Mouse (Mus musculus) kidney, postnatal 25 days (tissue): ENCODE measurements around the gene Calcrl.
"Not testable (repeated sequence)": the region's sequence is repeated elsewhere in the genome, so short reads cannot be mapped to it uniquely, and the experiment has no call there.

ENCODE experiments used
- DNase-seq, 2 experiments: peaks; one replicate each; pipeline ENCODE4 v3.0.0; 2021; ENCODE audit warnings: mixed read lengths in 2 of 2

Calcrl gene

DNA sequence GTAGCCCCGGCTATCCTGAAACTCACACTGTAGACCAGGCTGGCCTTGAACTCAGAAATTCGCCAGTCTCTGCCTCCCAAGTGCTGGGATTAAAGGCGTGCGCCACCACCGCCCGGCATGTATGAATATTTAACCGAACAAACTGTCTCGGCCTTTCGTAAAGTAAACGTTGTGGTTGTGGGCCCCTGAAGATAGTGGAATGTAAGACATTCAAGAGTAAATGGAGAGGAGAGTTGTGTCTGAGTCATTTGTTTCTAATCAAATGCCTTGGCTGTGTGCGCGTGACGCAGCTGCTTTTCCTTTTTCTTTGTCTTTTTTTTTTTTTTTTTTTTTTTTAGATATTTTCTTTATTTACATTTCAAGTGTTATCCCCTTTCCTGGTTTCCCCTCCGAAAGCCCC lies 36.7 kb downstream of the Calcrl start:
- DNase-seq = not testable (repeated sequence)

DNA sequence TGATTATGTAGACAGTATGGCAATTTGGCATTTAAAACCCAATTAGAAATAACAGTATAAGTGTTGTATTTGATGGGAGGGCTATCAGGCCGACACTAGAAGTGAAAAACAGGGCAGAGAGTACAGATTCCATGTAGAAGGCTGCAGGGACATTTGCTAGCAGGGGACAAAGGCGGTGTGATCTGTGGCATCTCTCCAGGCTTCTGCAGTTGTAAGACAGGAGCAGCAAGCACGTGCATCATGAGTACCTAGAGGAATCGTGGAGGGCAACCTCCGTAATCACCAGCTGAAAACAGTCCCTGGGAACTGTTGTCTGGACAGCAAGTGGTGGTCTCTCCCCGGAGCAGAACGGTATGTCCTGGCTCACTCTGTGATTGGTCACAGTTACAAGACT lies 37.2 kb downstream of the Calcrl start:
- DNase-seq = peak in 1 of 2 experiments; percentile 46

DNA sequence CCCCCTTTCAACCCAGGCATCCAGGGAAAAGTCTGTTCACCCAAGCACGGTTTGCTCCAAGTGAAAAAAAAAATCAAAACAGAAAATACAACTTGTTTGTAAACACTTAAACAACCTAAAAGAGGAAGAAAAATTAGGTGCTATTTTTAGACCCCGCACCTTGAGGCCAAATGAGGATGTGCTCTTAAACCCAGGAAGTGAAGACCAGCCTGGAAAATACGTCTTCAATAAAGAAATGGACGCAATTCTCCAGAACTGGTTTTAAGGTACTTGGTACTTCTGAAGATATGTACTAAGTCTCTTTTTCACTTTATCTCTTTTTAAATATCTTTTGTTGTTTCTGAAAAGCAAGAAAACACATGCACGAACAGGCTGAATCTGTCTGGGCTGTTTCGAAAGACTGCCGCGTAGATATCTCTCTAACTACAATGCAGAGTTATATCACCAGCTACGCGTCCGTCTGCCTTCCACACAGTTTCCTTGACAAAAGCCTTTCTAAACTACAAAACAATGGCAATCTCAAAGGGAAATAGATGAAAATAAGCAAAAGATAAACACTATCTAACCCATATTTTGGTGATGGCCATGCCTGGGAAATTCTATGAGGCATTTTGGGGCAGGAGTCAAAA lies 37.7 kb downstream of the Calcrl start:
- no peak for DNase-seq

DNA sequence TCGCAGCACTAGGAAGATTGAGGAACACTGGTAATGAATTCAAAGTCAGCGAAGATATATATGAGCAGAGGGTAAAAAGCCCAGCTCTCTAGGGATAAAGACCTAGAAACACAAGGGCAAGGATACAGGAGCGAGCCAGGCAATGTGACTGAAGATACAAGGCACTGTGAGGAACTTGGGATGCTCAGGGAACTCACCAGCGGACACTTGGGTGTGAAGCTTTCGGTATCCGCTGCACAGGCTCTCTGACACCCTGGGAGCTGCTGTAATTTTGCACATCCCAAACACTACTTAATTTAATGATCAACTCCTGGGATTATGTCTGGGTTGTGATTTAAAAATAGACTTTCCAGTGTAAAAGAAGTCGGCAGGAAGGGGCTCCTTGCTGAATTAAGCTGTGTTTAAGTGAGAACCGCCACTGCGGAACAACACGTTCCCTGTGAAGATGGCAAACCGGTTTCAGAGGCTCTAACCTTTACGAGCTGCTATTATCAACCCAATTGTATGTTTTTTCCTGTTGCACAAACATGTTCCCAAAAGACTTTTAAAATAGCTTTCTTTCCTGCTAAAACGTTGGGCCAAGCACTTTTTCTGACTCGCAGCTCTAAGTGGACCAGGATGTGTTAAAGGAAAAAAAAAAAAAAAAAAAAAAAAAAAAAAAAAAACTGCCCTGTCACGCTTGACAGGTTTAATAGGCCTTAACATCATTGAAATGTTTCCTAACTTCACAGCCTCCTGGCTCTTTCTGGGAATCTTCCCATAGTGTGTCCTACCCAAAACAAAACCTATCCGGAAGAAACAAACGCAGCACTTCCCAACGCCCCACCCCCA lies 38.4 kb downstream of the Calcrl start:
- DNase-seq = peak; percentile 27 to 67

DNA sequence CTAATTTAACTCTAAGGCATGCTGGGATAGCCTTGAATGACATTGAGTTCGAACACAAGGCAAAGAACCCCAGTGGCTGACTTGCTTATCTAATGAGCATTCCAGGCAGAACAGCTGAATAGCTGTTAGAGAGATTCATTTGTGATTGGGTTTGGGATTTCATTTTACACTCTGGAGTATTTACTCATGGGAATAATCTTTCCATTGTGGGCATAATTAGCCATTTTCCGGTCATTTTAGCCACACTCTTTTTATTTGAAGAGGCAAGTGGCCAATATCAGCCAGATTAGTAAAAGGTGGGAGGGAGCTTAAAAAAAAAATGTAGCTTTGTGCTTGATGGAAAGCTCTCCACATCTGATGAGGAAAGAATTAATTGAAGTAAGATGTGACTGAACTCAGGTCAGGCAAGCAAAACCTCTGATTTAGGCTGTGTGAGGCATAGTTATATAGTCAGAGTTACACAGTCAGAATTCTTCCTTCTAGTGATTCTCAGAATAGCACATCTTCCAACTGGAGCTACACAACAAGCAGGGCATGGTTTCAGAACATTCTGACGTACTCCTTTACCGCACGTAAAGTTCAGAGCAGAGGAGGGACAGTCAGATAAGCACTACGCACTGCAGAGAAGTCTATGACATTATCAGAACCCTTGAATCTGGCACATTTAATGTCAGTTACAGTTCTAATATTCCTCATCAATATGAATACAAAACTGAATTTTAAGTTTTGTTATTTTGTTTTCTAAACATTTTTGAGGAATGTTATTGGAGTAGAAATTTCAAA lies 40.1 kb downstream of the Calcrl start:
- DNase-seq = no peak

DNA sequence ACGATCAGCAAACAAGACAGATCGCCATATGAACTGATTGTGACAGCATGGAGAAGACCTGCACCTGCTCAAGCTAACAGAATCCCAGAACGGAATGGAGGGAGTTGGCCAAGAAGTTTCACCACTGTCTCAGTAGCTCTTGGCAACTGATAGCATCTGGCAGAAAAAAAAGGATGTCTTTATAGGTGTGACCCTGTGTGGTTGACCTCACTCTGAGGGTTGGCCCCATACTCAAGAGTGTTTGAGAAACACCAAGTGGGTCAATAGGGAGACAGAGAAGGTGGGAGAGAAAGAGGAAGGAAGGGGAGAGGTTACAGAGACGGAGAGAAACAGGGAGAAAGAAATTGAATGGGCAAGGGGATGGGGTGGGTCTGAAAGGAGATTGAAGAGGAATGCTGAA lies 41.4 kb downstream of the Calcrl start:
- DNase-seq = no peak

DNA sequence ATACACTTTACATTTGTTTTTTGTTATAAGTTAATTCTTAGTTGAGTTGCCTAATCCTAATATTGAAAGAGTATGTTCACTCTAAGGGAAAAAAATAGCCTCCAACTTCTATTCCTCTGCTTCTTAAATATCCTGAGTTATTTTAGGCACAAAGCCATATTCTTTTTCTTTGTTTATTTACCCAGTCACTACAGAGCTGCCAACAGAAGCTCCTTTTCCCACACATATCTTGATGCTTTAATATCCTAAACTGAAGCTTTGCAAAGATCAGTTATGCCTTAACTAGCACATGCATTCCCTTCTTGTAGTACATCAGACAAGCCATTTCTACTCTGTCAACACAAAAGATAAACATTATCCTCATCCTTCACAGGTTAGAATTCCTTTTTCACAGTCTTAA lies 42.7 kb downstream of the Calcrl start:
- no peak for DNase-seq

DNA sequence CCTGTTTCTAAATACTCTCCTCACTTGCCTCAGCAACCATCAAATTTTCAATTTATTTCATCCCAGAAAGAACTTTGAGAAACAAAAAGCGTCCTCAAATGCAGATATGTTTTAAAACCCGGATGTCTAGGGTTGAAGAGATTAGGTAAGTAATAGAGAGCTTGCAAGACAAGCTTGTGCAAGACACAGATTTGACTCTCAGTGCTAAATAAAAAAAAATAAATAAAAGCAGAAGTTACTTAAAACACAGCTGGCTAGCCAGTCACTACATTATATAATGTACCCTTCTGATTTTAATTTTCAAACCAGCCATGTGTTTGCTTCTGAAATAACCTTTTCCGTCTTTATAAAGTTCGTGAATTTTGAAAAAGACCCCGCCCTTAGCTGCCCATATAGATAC lies 43.2 kb downstream of the Calcrl start:
- DNase-seq = no peak

DNA sequence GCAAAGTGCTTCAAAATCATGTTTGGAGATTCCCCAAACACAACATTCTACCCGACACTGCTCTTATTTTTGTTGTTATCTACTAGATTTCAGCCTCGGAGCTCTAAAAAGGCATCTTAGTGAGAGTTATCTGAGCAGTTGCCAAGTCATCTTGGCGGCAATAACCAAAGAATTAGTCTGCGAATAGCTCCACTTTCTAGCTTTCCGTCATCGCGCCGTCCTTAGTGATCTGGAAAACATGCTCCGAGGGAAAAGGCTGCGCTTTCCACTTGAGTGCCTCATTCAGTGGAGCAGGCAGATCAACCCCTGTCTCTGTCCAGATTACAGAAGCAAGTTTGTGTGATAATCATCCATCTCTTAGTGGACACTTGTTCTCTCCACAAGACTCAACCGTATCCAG lies 44.4 kb downstream of the Calcrl start:
- DNase-seq = peak; percentile 55 to 63

DNA sequence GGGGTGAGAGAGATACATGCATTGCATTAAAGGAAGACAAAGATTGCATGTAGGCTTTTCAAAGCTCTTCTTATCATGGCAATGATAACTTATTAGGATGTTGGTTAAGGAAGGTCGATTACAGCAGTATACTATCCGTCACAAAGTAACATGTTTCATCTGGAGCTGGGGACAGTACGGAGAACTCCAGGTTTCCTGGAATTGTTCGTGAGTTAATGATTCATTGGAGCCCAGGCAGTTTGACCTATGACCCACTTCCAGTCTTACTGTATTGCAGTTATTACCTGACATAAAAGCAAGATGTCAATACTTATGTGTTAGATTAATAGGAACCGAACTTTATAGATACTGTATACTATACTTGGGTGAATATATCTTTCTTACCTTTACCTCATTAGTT lies 46.5 kb downstream of the Calcrl start:
- peak; percentile 54 to 59 for DNase-seq

DNA sequence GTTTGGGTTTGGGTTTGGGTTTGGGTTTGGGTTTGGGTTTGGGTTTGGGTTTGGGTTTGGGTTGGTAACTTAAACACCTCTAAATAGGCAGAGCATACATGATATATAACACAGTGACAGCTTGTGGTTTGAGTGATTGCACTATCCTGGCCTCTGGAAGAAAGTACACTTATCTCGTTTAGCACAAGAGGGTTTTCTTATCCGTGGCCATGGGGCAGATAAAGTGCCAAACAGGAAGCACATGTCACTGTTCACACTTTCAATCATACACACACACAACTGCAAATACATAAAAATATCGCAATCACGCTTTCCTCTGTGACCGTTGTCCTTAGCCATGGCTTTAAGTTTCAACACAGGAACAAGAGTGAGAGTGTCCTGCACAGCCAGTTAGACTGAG lies 56.0 kb downstream of the Calcrl start:
- DNase-seq = no peak

DNA sequence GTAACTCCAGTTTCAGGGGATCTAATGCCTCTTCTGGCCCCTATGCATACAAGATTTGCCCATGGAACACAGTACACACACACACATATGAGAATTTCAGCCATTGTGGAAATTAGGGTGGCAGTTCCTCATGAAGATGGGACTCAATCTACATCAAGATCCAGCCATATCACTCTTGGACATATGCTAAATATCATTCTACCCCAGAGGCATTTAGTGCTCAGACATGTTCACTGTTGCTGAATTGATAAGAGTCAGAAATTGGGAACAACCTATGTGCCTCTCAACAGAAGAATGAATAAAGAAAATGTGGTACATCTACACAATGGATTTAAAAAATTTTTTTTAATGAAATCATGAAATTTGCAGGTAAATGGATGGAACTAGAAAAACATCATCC lies 58.5 kb downstream of the Calcrl start:
- DNase-seq = no peak

DNA sequence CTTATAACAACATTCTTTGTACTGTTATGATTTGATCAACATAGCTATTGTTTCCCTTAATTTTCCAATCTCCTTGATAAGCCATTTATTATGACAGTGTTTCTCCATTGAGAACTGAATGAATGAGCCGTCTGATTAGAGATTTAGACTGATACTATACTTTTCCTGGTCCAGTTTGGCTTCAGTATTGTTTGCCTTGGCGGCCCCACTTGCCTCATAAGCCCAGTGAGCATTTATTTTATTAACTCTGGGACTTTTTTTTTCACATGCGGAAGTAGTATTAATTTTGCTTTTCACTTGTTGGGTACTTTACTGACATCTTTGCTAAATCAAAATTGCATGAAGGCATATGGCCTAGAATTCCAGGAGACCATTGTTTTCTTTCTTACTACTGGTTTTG lies 59.9 kb downstream of the Calcrl start:
- DNase-seq = peak in 1 of 2 experiments; percentile 27

DNA sequence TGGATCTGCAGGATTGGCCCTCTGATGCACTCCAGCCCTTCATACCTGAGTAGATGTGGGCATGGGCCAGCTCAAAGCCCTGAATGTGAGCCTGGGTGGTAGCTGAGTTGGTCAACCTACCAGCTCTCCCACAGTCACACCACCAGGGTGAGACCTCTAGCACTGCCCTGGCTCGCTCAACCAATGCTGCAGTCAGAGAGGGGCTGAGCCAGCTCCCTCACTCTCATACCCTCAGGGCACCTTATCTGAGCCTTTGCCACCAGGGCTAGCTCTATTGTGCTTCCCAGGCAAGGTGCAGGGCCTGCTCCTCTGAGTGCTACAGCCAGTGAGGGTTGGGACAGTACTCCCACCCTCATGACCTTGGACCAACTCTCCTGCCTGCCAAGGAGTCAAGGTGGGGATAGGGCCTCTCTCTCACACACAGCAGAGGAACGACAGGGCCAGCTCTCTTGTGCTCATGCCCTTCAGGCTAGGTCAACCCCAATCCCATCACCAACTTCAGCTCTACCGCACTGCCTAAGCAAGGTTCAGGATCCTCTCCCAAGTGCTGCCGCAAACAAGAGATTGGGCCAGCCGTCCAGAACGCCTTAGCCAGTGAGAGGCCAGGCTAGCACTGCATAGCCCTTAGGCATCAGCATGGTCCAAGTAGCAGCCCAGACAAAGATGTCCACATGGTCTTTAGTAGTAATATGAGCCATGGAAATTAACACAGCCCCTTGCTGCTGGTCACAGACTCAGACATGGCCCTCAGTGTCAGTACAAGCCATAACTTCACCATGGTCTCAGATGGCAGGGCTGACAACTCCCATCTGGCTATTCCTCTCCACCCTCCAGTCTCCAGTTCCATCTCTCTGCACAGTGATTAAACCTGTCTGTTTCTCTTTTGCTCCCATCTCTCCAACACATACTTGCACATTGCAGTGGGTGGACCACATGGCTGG lies 62.2 kb downstream of the Calcrl start:
- DNase-seq = no peak

DNA sequence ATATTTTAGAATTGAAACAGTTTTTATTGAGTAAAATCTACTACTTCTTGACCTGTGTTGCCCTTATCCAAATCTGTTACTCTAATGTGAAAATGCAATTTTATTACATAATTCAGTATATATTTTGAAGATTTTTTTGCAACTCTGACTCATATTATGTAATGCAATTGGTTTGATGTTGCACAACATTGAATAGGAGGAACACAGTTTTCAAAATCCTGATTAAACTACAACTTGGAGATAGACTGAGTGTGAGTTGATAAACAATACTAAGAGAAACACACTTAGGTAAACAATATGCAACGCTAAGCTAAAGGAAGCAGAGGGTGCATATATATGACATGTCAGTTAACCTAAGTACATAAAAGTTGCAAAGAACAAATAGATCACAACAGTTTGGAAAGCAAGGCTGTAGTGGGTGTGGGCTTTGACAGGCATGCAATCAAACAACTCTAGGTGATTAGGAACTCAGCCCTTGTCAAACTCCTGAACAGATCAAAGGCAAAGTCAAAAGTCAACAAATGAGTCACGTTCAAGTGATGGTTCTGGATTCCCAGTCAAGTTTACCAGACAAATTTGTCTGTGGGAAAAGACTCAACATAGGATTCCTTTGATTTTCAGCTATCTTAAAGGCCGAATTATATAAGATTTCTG lies 66.4 kb downstream of the Calcrl start:
- no peak for DNase-seq

DNA sequence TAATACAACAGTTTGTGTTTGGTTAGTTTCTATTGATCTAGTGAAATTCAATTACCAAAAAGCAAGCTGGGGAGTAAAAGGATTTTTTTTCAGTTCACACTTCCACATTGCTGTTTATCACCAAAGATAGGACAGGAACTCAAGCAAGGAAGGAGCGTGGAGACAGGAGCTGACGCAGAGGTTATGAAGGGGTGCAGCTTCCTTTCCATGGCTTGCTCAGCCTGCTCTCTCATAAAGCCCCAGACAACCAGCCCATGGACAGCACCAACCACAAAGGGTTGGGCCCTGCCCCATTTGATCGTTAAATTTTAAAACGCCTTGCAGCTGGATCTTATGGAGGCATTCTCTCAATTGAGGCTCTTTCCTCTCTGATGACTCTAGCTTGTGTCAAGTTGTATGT lies 69.9 kb downstream of the Calcrl start:
- DNase-seq = no peak

DNA sequence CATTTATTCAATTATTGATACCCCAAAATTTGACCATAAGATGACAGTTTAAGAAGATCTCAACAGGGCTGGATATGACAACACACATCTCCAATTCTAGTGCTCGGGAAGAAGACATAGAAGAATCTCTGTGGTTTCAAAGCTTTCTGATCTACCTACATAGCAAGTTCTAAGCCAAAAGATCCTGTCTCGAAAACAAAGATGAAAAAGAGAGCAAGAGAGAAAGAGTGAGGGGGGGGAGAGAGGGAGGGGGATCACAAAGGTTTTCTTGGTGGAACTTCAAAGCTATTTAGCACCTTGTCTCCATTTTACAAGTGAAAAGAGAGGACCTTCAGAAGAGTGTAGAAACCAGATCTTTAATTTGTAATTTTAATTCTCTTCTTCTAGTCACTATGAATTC lies 77.8 kb downstream of the Calcrl start:
- no peak for DNase-seq

DNA sequence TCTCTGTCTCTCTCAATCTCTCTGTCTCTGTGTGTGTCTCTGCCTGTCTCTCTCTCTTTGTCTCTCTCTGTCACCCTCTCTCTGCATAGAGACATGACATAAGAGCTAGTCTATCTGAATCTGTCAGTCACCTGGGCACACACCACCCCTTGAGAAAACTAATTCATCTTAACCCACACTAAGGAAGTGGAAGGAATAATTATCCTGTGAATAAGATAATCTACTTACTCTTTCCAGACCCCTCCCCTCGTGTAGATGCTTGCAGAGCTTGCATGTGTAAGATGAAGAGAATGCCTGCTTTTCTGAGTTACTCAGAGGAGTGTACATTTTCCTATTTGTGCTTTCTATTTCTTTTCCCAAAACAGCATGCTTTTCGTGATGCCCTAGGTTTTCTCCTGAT lies 81.5 kb downstream of the Calcrl start:
- DNase-seq = no peak

DNA sequence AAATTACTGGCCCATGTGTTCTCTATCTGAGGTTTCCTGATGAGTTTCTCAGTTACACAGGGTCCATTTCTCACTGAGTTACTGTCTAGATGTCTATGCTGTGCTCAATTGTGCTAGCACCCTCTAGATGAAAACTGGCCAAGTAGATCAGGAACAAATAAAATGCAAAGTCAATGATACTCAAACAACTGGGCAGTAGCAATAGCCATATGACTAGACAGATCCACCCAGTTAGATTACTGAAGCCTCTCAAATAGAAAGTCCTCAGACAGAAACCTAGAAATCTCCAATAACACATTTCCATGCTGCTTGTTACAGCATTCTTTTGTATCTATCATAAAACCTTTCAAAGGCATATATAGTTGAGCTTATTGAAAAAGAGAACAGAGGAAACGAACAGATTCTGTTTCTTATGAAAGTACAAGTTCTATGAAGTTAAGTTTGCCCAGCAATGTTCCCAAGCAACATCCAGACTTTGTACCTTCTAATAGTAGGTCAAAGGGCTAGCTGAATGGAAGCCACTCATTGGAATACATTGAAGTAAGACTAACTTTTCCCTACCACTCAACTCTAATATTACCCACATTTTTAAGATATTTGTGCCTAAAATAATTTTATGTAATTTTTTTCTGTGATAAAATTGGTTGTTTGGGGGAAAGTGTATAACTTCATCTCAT lies 87.3 kb downstream of the Calcrl start:
- no peak for DNase-seq

DNA sequence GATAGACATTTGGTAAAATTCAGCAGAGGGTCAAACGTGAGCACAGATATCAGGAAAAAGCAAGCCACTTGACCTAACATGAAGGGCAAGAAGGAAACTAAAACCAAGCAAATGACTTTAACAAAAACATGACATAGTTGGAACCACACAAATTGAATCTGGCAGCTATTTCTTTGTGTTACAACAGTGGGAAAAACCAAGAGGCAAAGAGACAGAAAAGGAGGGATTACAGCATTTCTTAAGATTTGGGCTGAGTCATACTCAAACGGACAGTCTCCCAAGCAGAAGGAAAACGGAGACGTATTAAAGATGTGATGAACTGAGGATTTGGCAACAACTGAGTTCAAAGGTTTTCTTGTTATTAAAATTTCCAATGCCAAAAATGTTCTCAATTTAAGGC lies 88.9 kb downstream of the Calcrl start:
- no peak for DNase-seq

DNA sequence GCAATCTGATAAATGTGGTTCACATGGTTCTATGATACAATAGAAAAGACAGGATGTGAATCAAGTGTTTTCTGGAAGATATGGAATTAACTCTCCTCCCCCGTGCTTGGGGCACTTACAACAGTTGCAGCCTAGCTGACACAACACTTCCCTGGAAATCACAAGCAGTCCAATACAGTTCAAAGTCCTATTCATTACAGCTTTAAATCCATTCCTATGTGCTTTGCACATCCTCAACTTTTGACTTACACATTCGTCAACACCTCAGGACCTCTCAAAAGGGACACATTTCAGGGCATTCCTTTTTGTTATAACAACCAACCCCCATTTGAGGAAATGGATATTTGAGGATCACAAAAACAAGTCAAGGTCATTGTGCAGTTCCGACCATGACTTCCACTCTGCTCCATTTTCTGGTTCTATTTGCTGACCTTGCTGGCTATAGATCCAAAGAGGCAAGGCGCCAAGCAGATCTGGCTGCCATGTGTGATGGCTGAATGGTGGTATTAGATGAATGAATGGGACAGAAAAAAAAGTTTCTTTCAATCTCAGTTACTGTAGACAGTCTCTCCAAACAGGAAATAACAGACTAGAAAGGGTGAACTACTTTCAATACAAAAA lies 108.9 kb downstream of the Calcrl start:
- DNase-seq = no peak
